Mouse (Mus musculus) cerebellum, postnatal 4 days (tissue): Measurements from ENCODE around the gene Atp8a2.
"Not testable (repeated sequence)": the region's sequence is repeated elsewhere in the genome, so short reads cannot be mapped to it uniquely, and the experiment has no call there.

Experiments used
- DNase-seq, 2 experiments: peaks; one replicate each; pipeline ENCODE4 v3.0.0; 2022; ENCODE audit warnings: low spot score in 2 of 2, mixed read lengths in 1 of 2

The Atp8a2 gene

DNA sequence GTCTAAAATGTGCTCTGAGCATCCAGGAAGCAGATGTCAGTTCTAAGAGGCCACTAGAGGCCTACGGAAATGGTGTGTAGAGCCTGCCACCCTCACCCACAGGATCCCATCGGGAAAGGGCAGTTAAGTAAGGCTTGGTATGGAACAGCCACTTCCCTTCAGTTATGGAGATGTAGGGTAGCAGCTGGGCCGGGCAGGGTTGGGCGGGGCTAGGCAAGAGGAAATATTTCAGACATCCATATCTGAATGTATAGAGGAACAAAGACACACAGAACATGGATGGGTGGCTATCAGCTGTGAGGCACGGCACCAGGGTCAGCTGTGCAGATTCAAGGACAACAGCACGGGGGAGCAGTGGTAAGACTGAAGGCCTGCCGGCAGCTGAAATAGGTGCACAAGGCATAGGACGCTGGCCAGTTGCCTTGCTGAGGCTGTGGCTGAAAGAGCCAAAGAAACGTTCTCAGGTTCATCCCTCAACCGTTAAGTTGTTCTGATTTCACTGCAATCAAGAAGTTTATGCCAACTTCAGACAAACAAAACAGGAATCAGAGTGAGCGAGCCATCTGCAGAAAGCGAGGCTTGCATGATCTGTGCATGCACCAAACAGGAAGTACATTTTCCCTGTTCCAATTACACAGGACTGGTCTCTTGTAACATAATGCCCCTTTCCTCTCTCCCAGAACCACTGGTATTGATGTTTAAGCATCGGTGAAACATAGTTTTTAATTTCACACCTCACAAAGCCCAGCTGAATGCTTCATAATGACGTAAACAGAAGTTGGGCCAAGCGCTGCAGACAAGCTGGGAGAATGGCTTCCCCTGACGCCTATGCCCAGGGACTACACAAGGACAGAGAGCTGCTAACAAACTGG lies 549.9 kb downstream of the Atp8a2 start:
- no peak for DNase-seq

DNA sequence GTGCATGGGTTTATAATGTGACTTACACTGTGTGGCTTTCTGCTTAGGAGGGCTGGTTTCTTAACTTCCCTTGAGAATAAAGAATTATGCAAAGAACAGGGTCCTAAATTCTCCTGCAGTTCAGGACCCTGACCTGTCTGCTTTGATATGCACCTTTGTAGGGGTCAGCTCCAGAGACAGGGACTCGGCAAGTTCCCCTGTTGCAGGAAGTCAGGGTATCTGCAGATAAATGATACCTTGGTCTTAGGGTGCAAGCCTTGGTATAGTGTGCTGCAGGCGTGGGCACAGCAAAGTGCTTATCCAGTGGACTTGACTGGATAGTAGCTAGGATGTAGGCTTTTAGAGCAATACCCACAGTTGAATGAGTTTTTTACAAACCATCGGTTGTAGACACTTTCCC lies 552.1 kb downstream of the Atp8a2 start:
- DNase-seq, result no peak

DNA sequence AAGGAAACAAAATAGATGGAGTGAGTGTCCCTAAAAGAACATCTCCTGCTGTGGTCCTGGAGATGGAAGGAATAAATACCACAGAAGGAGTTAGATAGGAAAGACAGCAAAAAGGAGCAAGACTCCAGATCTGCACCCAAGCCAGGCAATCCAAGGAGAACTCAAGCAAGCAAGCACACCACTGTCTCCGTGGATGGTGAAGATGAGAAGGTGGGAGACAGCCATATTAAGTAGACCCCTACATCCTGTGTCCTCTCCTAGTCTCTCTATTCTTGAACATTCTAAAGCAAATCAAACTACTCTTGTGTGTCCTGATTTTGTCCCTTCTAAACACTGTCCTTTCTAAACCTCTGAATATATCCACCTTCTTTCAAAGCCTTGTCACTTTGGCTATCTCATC lies 552.8 kb downstream of the Atp8a2 start:
- DNase-seq, result no peak

DNA sequence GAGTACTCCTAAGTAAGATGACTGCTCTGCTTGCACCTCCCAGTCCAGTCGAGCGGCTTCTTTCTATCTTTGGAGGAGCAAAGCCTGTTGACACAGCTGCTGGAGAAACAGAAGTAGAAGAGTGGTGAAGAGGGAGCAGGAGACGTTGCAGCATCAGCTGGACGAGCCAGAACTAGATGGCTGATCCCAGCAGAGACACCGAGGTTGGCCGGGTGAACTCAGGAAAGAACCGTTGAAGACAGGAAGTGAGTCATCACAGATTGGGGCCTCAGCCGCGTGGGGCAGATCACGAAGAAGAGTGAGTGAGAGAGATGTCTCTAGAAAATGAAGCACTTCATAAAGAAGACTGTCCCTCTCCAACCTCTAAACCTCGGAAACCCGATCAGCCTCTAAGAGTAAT lies 553.4 kb downstream of the Atp8a2 start:
- DNase-seq, result no peak

DNA sequence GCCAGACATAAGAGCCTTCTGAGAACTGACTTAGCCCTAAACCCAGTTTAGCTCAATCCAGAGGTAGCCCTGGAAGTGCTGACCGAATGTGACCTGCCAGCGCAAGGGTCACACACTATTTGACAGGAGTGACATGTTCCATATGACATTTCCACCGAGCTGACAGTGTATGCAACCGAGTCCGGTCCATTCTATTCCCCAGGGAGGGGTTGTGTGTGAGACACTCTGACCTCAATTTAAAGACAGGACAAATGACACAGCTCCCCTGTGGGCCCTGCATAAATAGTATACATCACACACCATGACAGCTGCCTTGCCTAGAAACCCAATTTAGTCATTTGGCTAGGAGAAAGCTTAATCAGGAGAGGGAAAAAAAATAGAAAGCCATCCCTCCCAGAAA lies 555.1 kb downstream of the Atp8a2 start:
- DNase-seq, result no peak

DNA sequence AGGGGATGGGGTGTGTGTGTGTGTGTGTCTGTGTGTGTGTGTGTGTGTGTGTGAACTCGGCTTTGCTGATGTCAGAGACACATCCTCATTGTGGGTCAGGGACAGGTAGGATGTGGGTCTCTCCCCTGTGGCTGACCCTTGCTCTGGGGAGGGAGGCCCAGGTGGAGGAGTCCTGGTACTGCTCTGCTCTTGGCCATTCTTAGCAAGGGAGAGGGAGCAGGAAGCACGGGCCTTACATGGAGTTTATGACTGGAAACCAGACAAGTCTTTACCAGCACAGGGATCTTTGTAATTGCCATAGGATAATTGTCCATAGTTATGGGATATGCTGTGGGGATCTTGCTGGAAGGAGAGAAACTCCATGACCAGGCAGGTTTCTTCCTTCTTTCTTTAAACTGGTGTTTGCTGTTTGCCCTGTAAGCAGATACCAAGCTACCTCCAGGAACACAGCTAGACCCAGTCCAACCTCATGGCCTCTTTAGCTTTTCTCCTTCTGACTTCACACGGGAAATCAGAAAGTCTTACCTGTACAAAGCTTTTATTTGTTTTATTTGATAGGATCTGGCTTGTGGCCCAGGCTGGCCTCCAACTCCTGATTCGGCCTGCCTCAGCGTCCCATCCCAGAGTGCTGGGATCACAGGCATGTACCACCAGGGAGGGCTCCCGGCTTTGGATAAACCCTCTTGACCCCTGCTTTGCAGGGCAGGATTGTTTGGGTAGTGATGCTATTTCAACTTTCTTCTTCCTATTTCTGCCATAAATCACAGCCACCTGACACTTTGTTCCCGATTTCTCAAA lies 557.9 kb downstream of the Atp8a2 start:
- no peak for DNase-seq

DNA sequence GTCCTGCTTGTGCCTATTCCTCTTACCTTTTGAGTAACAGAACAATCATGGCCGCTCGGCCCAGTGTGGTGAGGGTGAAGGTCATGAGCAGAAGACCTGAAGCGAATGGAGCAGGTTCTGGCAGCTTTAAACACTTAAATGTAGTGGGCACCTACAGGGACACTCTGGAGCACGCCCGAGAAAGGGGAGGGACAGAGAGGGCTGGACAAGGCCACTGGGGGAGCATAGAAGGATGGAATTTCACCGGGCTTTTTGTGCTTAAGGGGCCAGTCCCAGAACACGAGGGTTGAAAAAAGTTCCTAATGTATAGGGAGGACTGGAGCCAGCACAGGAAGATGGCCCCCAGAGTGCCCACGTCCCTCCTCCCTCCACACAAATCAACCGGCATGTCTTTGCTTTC lies 563.0 kb downstream of the Atp8a2 start:
- DNase-seq, result no peak

DNA sequence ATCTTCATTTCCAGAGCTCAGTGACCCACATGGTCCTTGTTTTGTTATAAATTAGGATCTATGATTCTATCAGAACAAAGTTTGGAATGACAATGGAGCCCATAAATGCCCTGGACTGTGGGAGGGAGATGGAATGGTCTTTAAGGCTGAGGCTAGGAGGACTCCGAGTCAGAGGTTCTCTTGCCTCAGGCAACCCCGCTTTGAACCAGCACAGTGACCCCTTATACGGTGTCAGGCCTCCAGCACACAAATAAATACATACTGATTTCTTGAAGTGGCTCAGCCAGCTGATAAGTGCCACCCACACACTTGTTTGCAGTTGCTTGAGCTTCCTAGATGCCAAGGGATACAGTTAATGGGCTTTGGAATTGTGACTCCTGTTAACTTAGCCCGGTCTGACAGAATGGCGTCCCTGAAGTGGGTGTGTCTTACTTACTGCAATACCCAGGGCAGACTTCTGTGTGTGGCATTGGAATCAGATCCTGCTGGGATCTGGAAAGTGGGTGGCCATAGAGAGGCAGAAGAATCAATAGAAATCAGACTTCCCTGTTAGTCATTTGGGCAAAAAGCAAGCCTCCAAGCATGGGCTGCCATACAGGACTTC lies 563.6 kb downstream of the Atp8a2 start:
- no peak for DNase-seq

DNA sequence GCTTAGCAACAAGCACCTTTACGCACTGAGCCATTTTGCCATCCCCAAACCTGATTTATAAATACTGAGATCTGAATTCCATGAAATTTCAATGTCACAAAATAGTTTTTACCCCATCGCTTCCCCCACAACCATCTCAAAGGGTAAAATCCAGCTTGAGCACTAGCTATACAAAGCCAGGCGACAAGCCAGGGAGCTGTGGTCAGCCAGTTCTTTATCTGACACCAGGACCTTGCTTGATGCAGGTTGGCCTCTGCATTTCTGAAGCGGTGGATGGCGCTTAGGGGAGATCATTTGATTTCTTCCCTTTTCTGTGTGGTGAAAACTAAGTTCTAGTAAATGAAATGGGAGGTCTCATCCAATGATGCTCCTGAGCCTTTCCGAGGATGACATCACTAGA lies 564.9 kb downstream of the Atp8a2 start:
- no peak for DNase-seq

DNA sequence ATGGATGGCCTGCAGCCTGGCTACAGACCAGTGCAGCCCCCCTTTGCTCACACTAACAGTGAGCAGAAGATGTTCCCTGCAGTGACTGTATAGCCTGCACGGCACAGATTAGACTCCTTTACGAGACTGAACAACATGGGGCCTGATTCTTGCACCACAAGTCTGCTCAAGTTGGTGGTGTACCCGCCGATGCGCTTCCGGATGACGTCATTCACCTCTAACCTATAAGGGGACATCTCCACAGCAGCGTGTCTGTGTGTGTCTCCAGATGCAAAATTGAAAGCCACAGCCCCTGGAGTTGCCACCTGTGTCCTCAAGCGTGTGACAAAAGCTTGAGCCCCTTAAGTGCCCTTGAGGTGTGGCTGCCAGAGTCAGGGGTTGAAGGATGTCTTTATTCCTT lies 566.9 kb downstream of the Atp8a2 start:
- DNase-seq, result no peak

DNA sequence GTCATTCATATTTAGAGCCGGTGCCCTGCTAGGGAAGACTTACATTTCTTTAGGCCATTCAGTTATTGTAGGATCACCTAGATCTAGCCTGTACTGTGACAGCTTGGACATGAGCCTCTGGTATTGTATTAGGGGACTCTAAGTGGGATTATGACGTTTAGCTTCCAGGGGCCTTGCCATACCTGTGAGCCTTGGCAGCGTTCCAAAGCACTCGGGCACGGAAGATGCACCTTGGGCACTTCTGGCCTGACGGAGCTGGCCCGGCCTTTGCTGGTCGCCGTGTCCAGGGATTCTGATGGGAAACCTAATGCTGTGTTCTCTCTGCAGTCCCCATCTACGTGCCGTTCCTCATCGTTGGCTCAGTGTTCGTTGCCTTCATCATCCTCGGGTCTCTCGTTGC lies 567.7 kb downstream of the Atp8a2 start:
- DNase-seq, result no peak

DNA sequence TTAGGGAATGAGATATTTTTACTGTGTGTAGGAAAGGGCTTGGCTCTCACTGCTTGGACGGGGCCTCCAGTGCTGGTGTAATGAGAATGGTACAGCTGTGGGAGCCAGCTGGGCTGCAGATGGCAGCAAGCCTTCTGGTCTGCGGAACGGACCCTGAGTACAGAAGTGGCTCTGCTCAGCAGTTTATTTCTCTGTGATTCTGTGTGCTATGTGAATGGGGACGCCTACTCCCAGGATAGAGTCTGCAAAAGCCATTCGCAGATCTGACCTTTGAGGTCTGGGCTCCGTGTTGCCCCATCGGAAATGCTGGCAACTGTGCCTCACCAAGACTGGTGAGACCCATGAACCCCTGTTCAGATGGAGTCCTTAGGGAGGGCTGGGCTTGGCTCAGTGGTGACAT lies 569.2 kb downstream of the Atp8a2 start:
- DNase-seq, result peak in 1 of 2 experiments; percentile 40

DNA sequence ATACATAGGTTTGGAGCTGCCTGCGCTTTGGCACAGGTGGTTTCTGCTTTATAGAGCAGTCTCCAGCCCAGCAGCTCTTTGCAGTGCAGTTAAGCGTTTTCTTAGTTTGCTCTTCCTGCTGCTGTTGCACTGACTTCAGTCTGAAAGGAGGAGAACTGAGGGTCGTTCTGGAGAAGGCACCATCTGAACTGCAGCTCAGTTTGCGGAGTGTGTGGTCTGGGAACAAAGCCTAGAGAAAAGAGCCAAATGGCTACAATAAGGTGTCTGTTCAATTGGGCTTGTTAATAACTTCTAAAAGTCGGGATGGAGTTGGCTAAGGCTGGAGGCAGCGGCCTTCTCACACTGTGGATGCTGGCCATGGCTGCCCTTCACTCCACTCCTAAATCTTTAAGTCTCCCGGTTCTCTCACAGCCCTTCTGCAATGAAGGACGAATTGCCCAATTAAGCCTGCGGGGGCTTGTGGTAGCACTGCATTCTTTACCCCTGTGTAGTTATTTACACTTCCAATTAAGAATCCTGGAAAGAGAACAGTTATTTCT lies 569.8 kb downstream of the Atp8a2 start:
- no peak for DNase-seq

DNA sequence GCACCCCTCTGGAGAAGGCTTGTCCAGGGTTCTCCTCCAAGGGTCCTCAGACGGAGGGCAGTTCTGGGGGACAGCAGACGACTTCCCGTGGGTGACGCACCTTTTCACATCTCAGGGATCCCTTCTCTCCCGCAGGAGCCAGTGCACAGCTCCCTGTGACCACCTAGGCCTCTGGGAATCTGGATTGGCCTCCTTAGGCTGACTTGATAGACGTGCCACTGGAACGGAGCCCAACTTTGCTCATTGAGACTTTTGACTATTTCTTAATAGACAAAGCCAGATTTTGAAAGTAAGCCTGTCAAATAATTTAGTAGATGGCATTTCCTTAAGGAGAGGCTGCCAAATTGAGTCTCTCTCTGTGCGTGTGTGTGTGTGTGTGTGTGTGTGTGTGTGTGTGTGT lies 570.3 kb downstream of the Atp8a2 start:
- DNase-seq, result peak in 1 of 2 experiments; percentile 31

DNA sequence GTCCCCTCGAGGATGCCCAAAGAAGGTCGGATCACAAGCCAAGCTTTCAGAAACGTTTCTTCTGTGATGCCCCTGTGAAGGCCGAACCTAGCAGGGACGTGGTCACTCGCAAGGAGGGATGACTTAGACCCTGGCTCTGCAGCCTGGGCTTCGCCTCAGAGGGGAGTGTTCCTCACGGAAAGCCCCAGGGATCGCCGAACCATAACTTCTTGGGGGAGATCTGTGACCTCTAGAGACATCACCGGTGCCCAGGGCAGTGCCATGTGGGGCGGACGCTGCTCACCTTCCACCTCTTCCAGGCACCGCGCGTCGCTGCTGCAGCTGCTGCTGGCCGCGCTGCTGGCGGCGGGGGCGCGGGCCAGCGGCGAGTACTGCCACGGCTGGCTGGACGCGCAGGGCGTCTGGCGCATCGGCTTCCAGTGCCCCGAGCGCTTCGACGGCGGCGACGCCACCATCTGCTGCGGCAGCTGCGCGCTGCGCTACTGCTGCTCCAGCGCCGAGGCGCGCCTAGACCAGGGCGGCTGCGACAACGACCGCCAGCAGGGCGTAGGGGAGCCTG lies 571.1 kb downstream of the Atp8a2 start:
- DNase-seq, result peak in 1 of 2 experiments; percentile 64

DNA sequence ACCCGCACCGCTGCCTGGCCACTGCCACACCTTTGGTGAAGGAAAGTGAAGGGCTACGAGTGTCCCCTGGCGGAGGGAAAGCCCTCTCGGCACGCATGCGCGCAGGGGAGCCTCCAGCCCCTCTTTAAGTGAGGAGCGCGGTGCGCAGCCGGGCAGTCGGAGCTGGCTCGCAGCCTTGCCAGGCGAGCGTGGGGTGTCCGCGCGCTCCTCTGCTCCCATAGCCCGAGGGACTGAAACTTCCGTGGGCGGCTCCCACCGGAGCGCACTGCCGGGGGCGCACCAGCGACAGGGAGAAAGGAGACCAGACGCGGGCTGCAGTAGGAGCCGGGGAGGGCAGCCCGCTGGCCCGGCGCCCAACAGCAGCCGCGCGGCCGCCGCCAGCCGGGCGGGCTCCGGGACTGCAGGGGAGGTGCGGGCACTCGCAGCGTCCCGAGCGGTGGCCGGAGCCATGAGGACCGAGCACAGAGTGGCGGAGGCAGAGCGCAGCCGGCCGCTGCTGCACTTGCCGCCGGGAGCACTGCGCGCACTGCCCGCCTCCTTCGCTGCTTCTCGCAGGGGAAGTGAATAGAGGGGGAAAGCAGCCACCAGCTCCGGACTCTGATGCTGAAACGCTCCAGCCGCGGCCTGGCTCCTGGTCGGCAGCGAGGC lies 571.7 kb downstream of the Atp8a2 start, which contains the start of gene Shisa2:
Shisa2 (plus strand) TSS at position 151 of the 648 bp plus-strand sequence.
- DNase-seq, result peak; percentile 47 to 73

DNA sequence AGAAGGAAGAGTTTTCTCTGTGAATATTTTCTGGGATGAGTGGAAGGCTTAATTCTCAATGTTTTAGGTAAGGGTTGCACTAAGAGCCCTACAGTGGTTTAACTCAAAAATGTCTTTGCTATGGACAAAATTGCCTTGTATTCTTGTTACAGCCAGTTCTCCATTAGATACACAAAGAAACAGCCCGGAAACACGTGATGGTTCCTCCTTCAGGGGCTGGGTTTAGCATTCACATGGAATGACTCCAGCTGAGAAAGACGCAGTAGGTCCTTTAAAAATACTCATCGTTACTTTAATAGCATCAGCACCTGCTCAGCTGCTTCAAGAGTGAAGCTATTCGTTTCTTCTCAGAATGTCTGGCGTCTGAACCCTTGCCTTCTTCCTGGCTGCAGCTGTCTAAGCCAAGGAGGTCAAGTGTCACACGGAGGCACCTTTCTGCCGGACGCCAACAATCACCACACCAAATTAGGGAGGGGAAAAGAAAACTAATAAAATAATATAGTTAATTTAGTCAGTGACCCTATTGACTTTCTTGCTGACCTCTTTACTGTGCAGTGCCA lies 572.6 kb downstream of the Atp8a2 start:
- DNase-seq, result no peak

DNA sequence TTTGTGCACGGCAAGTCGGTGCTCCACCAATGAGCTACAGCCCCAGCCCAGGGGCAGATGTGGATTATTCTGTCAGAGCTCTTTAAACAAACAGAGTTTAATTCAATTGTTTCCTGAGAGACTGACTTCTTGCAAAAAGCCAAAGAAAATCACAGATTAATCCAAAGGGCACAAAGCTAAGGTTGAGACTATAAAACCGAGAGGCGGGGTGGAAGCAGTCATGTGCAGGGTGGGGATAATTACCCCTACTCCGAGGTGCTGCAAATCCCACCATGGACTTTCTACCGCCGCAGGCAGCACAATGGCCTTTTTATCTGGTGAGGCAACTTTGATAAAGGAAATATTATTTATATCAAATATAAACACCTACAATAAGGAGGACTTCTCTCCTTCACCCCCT lies 580.2 kb downstream of the Atp8a2 start:
- no peak for DNase-seq

DNA sequence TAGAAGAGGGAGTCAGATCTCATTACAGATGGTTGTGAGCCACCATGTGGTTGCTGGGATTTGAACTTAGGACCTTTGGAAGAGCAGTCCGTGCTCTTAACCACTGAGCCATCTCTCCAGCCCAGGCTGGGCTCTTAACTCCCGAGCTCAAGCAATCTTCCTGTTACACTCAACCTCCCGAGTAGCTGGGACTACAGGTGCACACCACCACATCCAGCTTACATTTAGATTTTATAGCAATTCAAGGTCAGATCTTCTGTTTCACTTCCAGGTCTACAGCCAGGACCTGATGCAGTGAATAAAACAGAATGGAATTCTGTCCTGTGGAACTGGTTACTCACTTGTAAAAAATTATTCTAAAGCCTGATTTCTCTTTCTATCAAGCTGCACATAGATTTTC lies 582.8 kb downstream of the Atp8a2 start:
- DNase-seq, result not testable (repeated sequence)

DNA sequence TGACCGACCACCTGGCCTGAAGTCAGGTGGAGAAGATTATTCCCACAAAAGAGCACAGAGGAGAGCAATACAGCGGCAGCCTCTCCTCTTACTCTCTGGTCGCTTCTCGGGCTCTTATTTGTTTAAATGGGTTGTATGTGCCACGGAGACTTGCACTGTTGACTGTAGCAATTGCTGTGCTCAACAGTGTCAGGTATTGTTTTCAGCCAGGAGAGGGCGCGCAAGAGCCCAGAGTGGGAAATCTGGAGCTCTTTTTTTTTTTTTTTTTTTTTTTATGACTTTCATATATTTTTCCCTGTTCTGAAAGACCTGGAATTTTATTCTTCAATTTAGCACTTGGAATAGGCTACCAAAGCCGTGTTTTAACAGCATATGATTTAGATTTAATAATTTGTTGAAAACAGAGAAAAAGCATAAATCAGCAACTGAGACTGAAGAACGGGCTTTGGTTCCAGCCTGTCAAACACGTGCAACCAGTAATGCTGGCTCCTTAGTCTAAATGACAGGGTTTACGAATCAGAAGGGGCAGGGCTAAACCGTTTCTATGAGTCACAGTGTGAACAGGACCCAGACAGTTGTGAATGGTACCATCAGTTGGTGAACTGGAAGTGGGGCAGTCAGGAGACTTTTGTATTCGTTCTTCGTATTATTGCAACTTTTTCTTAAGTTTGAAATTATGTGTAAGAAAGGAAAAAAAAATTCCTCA lies 583.9 kb downstream of the Atp8a2 start:
- DNase-seq, result peak in 1 of 2 experiments; percentile 76
